ENCODE assay signal across 8 mouse cellular contexts in the genomic region with DNA sequence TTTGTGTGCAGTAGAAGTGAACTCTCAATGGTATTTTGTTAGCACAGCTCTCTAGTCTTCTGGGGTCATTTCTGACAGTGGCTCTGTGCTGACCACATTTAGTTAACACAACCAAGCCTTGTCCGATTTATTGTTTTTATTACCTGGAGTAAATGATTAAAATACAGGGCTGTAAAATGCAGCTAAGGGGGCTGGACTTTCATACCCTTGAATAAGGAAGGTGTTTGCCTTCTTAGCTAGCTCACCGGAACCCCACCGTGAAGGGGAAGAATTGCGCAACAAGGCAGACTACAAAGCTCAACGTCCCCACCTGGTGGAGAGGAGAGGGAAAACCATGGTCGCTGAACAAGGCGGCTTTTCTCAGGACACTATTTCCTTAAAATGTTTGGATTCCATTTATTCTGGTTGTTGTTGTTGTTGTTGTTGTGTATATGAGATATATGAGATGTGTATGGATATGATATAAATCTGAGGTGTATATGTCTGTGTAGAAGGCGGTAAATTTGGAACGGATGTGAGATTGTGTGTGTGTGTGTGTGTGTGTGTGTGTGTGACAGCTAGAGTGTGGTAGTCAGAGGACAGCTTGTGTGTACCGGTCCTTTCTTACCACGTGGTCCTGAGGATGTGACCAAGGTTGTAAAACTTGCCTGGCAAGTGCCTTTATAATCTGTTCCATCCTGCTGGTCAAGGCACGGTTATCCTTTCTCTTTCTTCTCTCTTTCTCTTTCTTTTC. TPM values are rescaled to one million over a fixed set of nuclear protein-coding genes. Genes with fewer than 3 reads are reported as not detected.
DNase-seq lines count a peak whose midpoint lies in the region; ATAC-seq and TF ChIP-seq lines count a peak whose summit lies in the region.

No protein-coding gene starts in this region.

- ATAC-seq in intestine, embryonic 16.5 days: peak; percentile 92
- peak; percentile 68 for ATAC-seq in midbrain, embryonic 11.5 days (ENCODE audit: low FRiP score)

- H3K27ac ChIP-seq in intestine, embryonic 16.5 days (ENCODE audit: low read length): peak overlapping the region; percentile 48; the same call in 1 of the 2 replicates
- no peak overlapping the region for H3K27ac ChIP-seq in midbrain, embryonic 11.5 days (ENCODE audit: low read depth, low read length)
- H3K27ac ChIP-seq in small intestine, adult 2 months (ENCODE audit: insufficient read depth, low read depth, low read length): no peak overlapping the region

- H3K27me3 ChIP-seq in intestine, embryonic 16.5 days (replicated peaks; ENCODE audit: control insufficient read depth, insufficient read depth, low read length): no peaks in the 10 kb centered on the region
- H3K27me3 ChIP-seq in midbrain, embryonic 11.5 days (ENCODE audit: control insufficient read depth, insufficient read depth, low read length): no peaks in the 10 kb centered on the region
- no peaks in the 10 kb centered on the region for H3K27me3 ChIP-seq in small intestine, adult 2 months (ENCODE audit: control insufficient read depth, insufficient read depth, low read length)

- TF ChIP-seq CTCF in small intestine, adult 2 months (IDR thresholded peaks at IDR 0.05; ENCODE audit: extremely low read depth, insufficient read length, insufficient replicate concordance, low read depth, low read length): peak; percentile 98; the same call in 1 of the 2 replicates

- TF ChIP-seq POLR2A in small intestine, adult 2 months (IDR thresholded peaks at IDR 0.05; ENCODE audit: low read depth, low read length): no peak

- H3K4me2 ChIP-seq in intestine, embryonic 16.5 days (ENCODE audit: low read depth, low read length): peak overlapping the region; percentile 31
- no peak overlapping the region for H3K4me2 ChIP-seq in midbrain, embryonic 11.5 days

- 0 out of 2 replicates have a peak, but pooled peaks cover 3% of the 10 kb centered on the region for H3K9me3 ChIP-seq in intestine, embryonic 16.5 days (ENCODE audit: control insufficient read depth, low read length)
- H3K9me3 ChIP-seq in midbrain, embryonic 11.5 days (ENCODE audit: control insufficient read depth, low read length): no peaks in the 10 kb centered on the region; the same call in 1 of the 2 replicates

- peak overlapping the region; percentile 24 for H3K4me3 ChIP-seq in intestine, embryonic 16.5 days (ENCODE audit: low read length)
- H3K4me3 ChIP-seq in midbrain, embryonic 11.5 days (ENCODE audit: low read depth, low read length): no peak overlapping the region
- H3K4me3 ChIP-seq in small intestine, adult 2 months (ENCODE audit: low read depth, low read length): no peak overlapping the region

- 0 out of 2 replicates have a peak overlapping the region, but pooled peaks have one; percentile 20 for H3K9ac ChIP-seq in intestine, embryonic 16.5 days (ENCODE audit: low read depth, low read length)
- no peak overlapping the region for H3K9ac ChIP-seq in midbrain, embryonic 11.5 days (ENCODE audit: low read length)

- DNase-seq in adrenal gland, adult (ENCODE audit: inconsistent age in 2 of 2, low spot score in 1 of 2): peak; percentile 59 to 89
- DNase-seq in adrenal gland, adult 8-10 months: no peak
- peak; percentile 88 for DNase-seq in embryo, embryonic 10.5 days (ENCODE audit: low spot score)
- peak; percentile 48 to 49 for DNase-seq in gastrocnemius, postnatal 36 days
- peak; percentile 82 for DNase-seq in left cerebral cortex, postnatal 4 days
- peak; percentile 94 for DNase-seq in midbrain, embryonic 11.5 days (ENCODE audit: low spot score, missing footprints)

- H3K36me3 ChIP-seq in intestine, embryonic 16.5 days (ENCODE audit: control insufficient read depth, insufficient read depth, low read length): no peaks in the 10 kb centered on the region
- H3K36me3 ChIP-seq in midbrain, embryonic 11.5 days (ENCODE audit: control insufficient read depth, insufficient read depth, low read length): no peaks in the 10 kb centered on the region
- H3K36me3 ChIP-seq in small intestine, adult 2 months (ENCODE audit: control insufficient read depth, insufficient read depth, low read length): peaks cover 2% of the 10 kb centered on the region; the same call in 1 of the 2 replicates

- intact Hi-C loops in gastrocnemius, postnatal 36 days (cut with DNase I): no loop called here
- intact Hi-C loops in left cerebral cortex, postnatal 4 days (cut with DNase I): no loop called here

- WGBS in intestine, embryonic 16.5 days: 16% methylated on average over 12 of the region's 12 CpGs
- WGBS in midbrain, embryonic 11.5 days: 25% methylated on average over 12 of the region's 12 CpGs
- WGBS in small intestine, adult 2 months: 9% methylated on average over 12 of the region's 12 CpGs

- H3K4me1 ChIP-seq in intestine, embryonic 16.5 days (ENCODE audit: control insufficient read depth, insufficient read depth, low read length): 0 out of 2 replicates have a peak, but pooled peaks cover 2% of the 10 kb centered on the region
- H3K4me1 ChIP-seq in midbrain, embryonic 11.5 days (ENCODE audit: control insufficient read depth, insufficient read depth, low read length): no peaks in the 10 kb centered on the region
- no peaks in the 10 kb centered on the region; the same call in 1 of the 2 replicates for H3K4me1 ChIP-seq in small intestine, adult 2 months (ENCODE audit: control insufficient read depth, insufficient read depth, insufficient read length, low read length)

RNA-seq across cellular contexts. Expression of gene Cdkl4, which starts 16.8 kb away (rescaled TPM):
- under 1 TPM in 3 of 4 experiments, not detected in 1; 0.19 to 0.40 (median 0.21) TPM for total RNA-seq in adrenal gland, adult 8-10 months (2022)
- total RNA-seq in gastrocnemius, postnatal 36 days (2021): not detected
- 0.38 and 0.46 TPM in 2 replicates for polyA plus RNA-seq in intestine, embryonic 16.5 days (2015; fragmentation: Nextera tagmentation; extraction: Ambion mirVana)
- total RNA-seq in left cerebral cortex, postnatal 4 days (2021): 1 to 10 TPM; 5.8 to 6.1 TPM
- polyA plus RNA-seq in midbrain, embryonic 11.5 days (2014; fragmentation: Nextera tagmentation; extraction: Ambion mirVana): 1.4 and 2.0 TPM in 2 replicates
- polyA plus RNA-seq in small intestine, adult 2 months (2012; rRNA removed): 0.03 TPM in 1 of 2 replicates, not detected in the other

Comparison
In these comparisons a context has a peak if more than half of its experiments do, and no peak if none do; other contexts are left out.
1. RNA of gene Cdkl4, which starts 16.8 kb away (total RNA-seq): 5.8 to 6.1 TPM in left cerebral cortex, postnatal 4 days; 0.19 to 0.40 TPM in adrenal gland, adult 8-10 months and not detected in gastrocnemius, postnatal 36 days; every median in the first group is over 4 times any median in the second.